Mouse (Mus musculus): ENCODE measurements around the gene Cacfd1. TPM values are rescaled to one million over a fixed set of nuclear protein-coding genes. Genes with fewer than 3 reads are reported as not detected.

Gene Cacfd1
- polyA plus RNA-seq, 1 experiment from 2014 or later = 35.1 TPM

DNA sequence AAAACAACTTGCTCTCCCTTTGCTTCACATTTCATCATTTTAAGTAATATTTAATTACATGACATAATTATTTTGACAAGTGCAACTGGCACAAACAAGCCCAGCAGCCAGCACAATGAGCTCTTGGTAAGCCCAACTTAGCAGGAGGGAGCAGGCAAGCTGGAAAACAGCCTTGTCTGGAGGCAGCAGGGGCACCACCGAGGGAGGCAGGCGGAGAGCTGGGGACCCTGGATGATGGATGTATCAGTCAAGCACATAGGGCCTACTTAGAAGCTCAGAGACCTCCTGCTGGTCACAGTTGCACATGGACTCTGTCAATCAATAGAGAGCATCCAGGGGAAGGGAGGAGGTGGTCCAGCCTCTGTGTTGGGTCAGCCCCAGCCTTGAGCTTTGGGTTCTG lies 58.3 kb downstream of the Cacfd1 start:
- 47% methylated on average over 2 of the region's 2 CpGs for WGBS
- no peak for TF ChIP-seq EP300 (optimal IDR thresholded peaks at IDR 0.05)
- TF ChIP-seq CTCF (IDR thresholded peaks at IDR 0.05; ENCODE audit: low read depth) = no peak
- no peak overlapping the region for H3K4me3 ChIP-seq (ENCODE audit: low read depth, low read length)
- H3K4me2 ChIP-seq (replicated peaks; ENCODE audit: low read depth) = no peak overlapping the region
- no peaks in the 10 kb centered on the region for H3K9me3 ChIP-seq (ENCODE audit: control insufficient read depth, low read length)
- H3K36me3 ChIP-seq (ENCODE audit: control insufficient read depth, insufficient read depth, low read length) = no peaks in the 10 kb centered on the region
- ATAC-seq (ENCODE audit: low FRiP score, low TSS enrichment) (no peak), DNase-seq (ENCODE audit: low spot score) (no peak)
- no peak overlapping the region for H3K9ac ChIP-seq (ENCODE audit: low read length)
- H3K4me1 ChIP-seq (replicated peaks; ENCODE audit: control insufficient read depth, insufficient read depth) = peaks cover 5% of the 10 kb centered on the region; the same call in 1 of the 2 replicates
- no peaks in the 10 kb centered on the region for H3K27me3 ChIP-seq (ENCODE audit: control insufficient read depth, insufficient read depth, low read length)
- no peak overlapping the region for H3K27ac ChIP-seq (replicated peaks)

DNA sequence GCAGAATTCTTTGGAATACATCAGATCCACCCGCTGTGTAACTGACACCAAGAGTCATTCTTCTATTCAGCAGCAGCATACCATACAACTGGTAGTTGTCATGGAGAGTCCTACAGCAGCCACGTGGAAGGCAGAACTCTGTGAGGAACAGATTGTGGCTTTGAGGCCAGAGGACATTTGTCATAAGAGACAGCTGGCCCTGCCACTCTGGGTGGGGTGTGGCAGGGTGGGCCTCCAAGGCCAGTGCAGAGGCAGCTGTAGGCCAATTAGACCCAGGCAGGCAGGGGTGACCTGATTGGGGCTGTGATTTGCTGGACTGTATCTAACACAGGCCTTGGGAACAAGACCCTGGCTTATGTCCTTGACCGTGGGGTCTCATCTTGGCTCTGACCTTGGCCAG lies 59.9 kb downstream of the Cacfd1 start:
- no peaks in the 10 kb centered on the region for H3K36me3 ChIP-seq (ENCODE audit: control insufficient read depth, insufficient read depth, low read length)
- TF ChIP-seq CTCF (IDR thresholded peaks at IDR 0.05; ENCODE audit: low read depth) = no peak
- TF ChIP-seq EP300 (optimal IDR thresholded peaks at IDR 0.05) = no peak
- WGBS = 47% methylated on average over 3 of the region's 3 CpGs
- no peak overlapping the region for H3K4me3 ChIP-seq (ENCODE audit: low read depth, low read length)
- no peak overlapping the region for H3K4me2 ChIP-seq (replicated peaks; ENCODE audit: low read depth)
- peaks cover 5% of the 10 kb centered on the region; the same call in 1 of the 2 replicates for H3K4me1 ChIP-seq (replicated peaks; ENCODE audit: control insufficient read depth, insufficient read depth)
- H3K27me3 ChIP-seq (ENCODE audit: control insufficient read depth, insufficient read depth, low read length) = no peaks in the 10 kb centered on the region
- DNase-seq (ENCODE audit: low spot score) (no peak), ATAC-seq (ENCODE audit: low FRiP score, low TSS enrichment) (peak; percentile 25; the same call in 1 of the 2 replicates)
- H3K27ac ChIP-seq (replicated peaks) = no peak overlapping the region
- no peaks in the 10 kb centered on the region for H3K9me3 ChIP-seq (ENCODE audit: control insufficient read depth, low read length)
- no peak overlapping the region for H3K9ac ChIP-seq (ENCODE audit: low read length)

DNA sequence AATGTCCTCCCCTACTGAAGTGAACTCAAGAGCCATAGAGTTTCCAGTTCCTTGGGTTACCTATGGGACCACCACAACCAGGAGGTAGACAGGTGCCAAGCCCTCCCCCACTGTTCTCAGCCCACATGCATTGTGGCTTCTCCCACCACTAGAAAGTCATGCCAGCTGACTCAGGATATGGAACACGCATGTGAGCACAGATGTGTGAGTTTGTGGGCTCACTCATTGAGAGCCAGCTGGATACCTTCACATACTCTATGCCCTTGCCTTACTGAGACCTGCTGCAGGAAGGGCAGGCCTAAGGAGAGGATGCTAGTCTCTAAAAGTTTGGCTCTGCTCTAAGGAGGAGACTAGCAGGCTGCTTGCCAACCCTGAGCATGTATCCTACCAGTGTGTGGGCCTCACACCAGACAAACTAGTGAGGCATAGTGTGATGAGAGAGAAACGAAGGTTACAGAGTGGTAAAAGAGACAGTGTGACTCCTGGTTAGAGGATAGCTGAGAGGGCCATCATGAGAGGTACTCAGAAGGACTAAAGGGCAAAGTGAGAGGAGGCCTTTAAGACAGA lies 60.6 kb downstream of the Cacfd1 start:
- ATAC-seq (ENCODE audit: low FRiP score, low TSS enrichment) (no peak), DNase-seq (ENCODE audit: low spot score) (no peak)
- Histone ChIP-seq H3K4me3 (ENCODE audit: low read depth, low read length) (no peak overlapping the region), H3K4me2 (replicated peaks; ENCODE audit: low read depth) (no peak overlapping the region), H3K36me3 (ENCODE audit: control insufficient read depth, insufficient read depth, low read length) (no peaks in the 10 kb centered on the region), H3K27ac (replicated peaks) (no peak overlapping the region), H3K9me3 (ENCODE audit: control insufficient read depth, low read length) (no peaks in the 10 kb centered on the region), H3K9ac (ENCODE audit: low read length) (no peak overlapping the region), H3K27me3 (ENCODE audit: control insufficient read depth, insufficient read depth, low read length) (no peaks in the 10 kb centered on the region), H3K4me1 (replicated peaks; ENCODE audit: control insufficient read depth, insufficient read depth) (peaks cover 5% of the 10 kb centered on the region; the same call in 1 of the 2 replicates)
- WGBS = 79% methylated on average over 2 of the region's 2 CpGs
- TF ChIP-seq EP300 (optimal IDR thresholded peaks at IDR 0.05) = no peak
- no peak for TF ChIP-seq CTCF (IDR thresholded peaks at IDR 0.05; ENCODE audit: low read depth)

Other genes starting within 250 kb of the Cacfd1 start
- 0.39 TPM in 2 replicates for gene Abo, start 144.9 kb upstream of the Cacfd1 start, polyA plus RNA-seq (2015; fragmentation: Nextera tagmentation; extraction: Ambion mirVana)
- 12.5 and 12.8 TPM in 2 replicates for gene Surf6, start 107.0 kb upstream of the Cacfd1 start, polyA plus RNA-seq (2015; fragmentation: Nextera tagmentation; extraction: Ambion mirVana)
- 22.5 and 23.9 TPM in 2 replicates for gene Med22, start 99.2 kb upstream of the Cacfd1 start, polyA plus RNA-seq (2015; fragmentation: Nextera tagmentation; extraction: Ambion mirVana)
- 477 and 505 TPM in 2 replicates for gene Rpl7a, start 99.2 kb upstream of the Cacfd1 start, polyA plus RNA-seq (2015; fragmentation: Nextera tagmentation; extraction: Ambion mirVana)
- gene Surf2, start 93.6 kb upstream of the Cacfd1 start, polyA plus RNA-seq (2015; fragmentation: Nextera tagmentation; extraction: Ambion mirVana) = 26.2 and 26.5 TPM in 2 replicates
- 64.7 and 68.2 TPM in 2 replicates for gene Surf1, start 93.4 kb upstream of the Cacfd1 start, polyA plus RNA-seq (2015; fragmentation: Nextera tagmentation; extraction: Ambion mirVana)
- 175 and 183 TPM in 2 replicates for gene Surf4, start 76.0 kb upstream of the Cacfd1 start, polyA plus RNA-seq (2015; fragmentation: Nextera tagmentation; extraction: Ambion mirVana)
- gene Stkld1, start 75.9 kb upstream of the Cacfd1 start, polyA plus RNA-seq (2015; fragmentation: Nextera tagmentation; extraction: Ambion mirVana) = 0.08 TPM in 1 of 2 replicates, not detected in the other
- gene Rexo4, start 45.5 kb upstream of the Cacfd1 start, polyA plus RNA-seq (2015; fragmentation: Nextera tagmentation; extraction: Ambion mirVana) = 21.7 and 23.0 TPM in 2 replicates
- 0.05 and 0.10 TPM in 2 replicates for gene Adamts13, start 36.5 kb upstream of the Cacfd1 start, polyA plus RNA-seq (2015; fragmentation: Nextera tagmentation; extraction: Ambion mirVana)
- gene Slc2a6, start 18.1 kb downstream of the Cacfd1 start, polyA plus RNA-seq (2015; fragmentation: Nextera tagmentation; extraction: Ambion mirVana) = 2.0 and 2.7 TPM in 2 replicates
- 0.55 and 1.1 TPM in 2 replicates for gene Mymk, start 62.3 kb downstream of the Cacfd1 start, polyA plus RNA-seq (2015; fragmentation: Nextera tagmentation; extraction: Ambion mirVana)
- gene Adamtsl2, start 69.5 kb downstream of the Cacfd1 start, polyA plus RNA-seq (2015; fragmentation: Nextera tagmentation; extraction: Ambion mirVana) = 1.4 and 3.4 TPM in 2 replicates
- 0.07 and 0.13 TPM in 2 replicates for gene Fam163b, start 132.6 kb downstream of the Cacfd1 start, polyA plus RNA-seq (2015; fragmentation: Nextera tagmentation; extraction: Ambion mirVana)
- 0.13 and 0.22 TPM in 2 replicates for gene Dbh, start 155.3 kb downstream of the Cacfd1 start, polyA plus RNA-seq (2015; fragmentation: Nextera tagmentation; extraction: Ambion mirVana)
- 7.2 and 8.9 TPM in 2 replicates for gene Sardh, start 238.4 kb downstream of the Cacfd1 start, polyA plus RNA-seq (2015; fragmentation: Nextera tagmentation; extraction: Ambion mirVana)

Data from stomach, postnatal 0 days (tissue).